Mouse (Mus musculus) heart, postnatal 25 days (tissue): ENCODE measurements around the gene Ifnar1. TPM values are rescaled to one million over a fixed set of nuclear protein-coding genes. Genes with fewer than 3 reads are reported as not detected.

ENCODE experiments used
- DNase-seq: peaks from one replicate; pipeline ENCODE4 v3.0.0; 2022; ENCODE audit warnings: low spot score
- intact Hi-C: fragments of 180-260 bp; cut with DNase I; formaldehyde crosslinking; loops from one replicate; pipeline ENCODE4 v1.15.1; 2025
- total RNA-seq, 2 experiments: library from RNA; stranded (reverse); gene quantifications; 2 replicates each; pipeline ENCODE4 v1.2.3; 2021

Ifnar1 gene
- total RNA-seq, 2 experiments from 2014 or later, result 30.5 to 39.7 TPM

DNA sequence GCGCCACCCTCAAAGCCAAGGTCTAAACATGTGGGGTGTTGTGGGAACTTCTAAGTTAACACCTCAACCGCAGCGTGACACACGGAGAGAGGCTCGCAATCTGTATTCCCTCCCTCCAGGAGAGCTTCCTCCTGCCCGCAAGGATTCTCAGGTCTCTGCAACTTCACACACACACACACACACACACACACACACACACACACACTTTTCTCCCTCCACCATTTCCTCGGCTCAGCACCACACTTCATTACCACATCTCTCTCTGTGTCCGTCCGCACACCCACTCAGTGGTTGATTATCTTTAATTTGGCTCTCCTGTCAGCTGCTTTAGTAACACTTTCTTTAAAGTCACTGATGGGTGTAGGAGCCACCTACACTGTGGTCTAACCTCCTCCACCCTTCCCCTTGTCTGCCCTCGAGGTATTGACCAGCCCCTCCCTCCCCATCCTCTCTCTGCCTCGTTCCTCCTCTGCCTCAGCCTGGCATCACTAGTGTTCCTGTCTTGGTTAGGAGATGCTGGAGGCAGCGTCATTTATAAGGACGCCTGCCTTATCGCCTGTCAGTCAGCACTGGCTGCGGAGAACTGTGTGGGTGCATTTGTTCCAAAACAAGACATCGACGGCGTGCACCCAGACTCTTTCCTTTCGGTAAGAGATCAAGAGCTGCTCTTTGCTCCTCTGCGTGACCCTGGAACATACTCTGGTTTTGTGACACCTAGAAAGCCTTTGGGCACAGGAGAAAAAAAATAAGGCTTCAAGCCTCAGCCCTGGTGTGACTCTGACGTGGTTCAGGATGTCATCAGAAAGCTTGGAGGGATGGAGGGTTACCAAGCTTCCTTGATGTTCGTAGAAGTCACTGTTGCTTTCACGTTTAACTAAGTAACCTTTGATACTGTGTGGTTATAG is 48.3 kb downstream of the Ifnar1 start:
- intact Hi-C loops, result no loop called here
- no peak for DNase-seq

DNA sequence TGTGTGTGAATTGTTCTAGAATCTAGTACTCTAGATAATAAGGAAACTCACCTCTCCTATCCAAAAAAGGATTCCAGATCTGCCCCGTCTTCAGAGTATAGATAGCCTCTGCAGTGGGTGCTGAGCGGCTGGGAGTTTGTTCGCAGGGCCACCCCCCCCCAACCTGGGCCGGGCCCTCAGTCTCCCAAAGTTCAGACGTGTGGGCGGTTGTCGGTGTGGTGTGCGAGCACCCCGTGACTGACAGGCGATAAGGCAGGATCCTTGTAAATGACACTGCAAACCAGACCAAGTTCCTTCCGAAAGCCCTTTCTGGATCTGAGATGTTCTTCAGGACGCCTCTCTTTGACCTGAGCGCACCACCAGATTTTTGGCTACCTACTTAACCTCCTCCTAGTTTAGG is 49.4 kb downstream of the Ifnar1 start:
- DNase-seq, result no peak
- intact Hi-C loops, result no loop called here

DNA sequence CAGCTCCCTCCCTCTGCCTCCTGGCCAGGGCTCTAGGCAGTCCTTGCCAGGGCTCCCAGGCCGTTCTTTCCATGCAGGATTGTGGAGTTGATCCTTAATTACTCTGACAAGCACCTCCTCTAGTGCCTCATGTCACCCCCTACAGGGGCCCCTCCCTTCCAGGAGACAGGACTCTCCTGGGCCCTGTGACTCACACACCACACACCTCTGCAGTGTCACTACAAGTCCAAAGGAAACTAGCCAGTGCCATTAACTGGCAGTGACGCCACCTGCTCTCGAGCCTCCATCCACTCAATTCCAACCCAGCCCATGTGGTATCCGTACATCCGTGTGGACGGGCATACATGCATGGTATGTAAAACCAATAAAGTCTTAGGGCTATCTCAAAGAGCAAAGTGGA is 49.9 kb downstream of the Ifnar1 start:
- DNase-seq, result no peak
- intact Hi-C loops, result no loop called here

DNA sequence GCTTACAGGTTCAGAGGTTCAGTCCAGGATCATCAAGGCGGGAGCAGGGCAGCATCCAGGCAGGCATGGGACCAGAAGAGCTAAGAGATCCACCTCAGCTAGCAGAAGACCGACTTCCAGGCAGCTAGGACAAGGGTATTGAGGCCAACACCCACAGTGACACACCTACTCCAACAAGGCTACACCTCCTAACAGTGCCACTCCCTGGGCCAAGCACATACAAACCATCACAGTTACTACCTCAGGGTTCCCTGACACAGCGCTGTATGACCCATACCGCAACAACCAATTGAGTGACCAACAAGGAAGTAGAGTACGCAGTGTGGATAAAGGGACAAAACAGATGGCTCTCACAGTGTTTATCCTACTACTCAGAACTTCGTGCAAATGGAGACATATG is 51.3 kb downstream of the Ifnar1 start:
- intact Hi-C loops, result no loop called here

DNA sequence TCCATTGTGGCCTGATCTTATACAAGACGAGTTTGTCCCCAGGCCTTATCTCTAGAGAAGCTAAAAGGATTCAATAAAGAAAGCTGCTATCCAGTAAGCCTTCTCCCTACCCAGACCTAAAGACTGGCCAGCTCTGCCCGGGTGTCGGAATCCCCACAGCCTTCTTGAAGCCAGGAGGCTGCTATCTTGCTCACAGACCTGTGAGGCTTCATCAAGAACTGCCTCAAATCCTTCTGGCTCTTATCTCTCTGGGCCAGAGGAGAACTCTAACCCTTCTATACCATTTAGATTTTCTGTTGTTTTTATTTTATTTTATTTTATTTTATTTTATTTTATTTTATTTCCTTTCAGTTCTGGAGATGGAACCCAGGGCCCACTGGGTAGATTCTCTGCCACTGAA is 52.0 kb downstream of the Ifnar1 start:
- intact Hi-C loops, result no loop called here
- no peak for DNase-seq

More for the DNA sequence above, 51.3 kb downstream of the Ifnar1 start:
- no peak for DNase-seq

DNA sequence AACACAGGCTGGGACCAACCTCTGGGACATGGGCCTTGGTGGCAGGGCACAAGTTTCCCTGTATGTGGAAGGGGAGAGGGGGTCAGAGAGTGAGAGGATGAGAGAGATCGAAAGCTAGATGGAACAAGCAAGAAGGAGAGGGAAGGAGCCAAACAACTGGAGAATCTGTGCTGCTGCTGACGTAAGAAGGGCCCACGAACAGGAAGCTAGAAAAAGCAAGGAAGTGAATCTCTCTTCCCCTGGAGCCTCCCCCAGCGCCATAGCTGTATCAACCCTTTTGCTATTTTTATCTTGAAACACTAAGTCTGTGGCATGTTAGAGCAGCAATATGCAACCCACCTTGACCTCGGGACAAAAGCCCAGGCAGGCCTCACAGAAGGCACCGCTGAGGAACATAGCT is 53.0 kb downstream of the Ifnar1 start:
- DNase-seq, result no peak
- intact Hi-C loops, result no loop called here

DNA sequence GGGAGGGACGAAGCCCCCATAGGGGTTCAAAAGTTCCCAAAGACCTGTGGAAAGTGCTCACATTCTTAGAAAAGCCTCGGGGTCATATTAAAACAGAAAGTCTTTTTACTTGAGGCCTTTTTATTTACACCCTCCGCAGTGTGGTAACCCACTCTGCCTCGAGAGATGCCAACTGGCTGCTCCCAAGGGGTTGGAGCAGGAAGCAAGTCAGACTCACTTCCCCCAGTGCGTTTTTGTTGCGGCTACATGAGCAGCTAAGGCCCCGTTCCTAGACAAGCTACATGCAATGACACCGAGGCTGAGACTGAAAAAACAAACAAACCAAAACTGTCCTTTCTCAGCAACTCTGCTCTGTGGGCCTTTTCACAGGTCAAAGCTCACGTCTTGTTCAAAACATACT is 53.5 kb downstream of the Ifnar1 start:
- DNase-seq, result no peak
- intact Hi-C loops, result no loop called here

DNA sequence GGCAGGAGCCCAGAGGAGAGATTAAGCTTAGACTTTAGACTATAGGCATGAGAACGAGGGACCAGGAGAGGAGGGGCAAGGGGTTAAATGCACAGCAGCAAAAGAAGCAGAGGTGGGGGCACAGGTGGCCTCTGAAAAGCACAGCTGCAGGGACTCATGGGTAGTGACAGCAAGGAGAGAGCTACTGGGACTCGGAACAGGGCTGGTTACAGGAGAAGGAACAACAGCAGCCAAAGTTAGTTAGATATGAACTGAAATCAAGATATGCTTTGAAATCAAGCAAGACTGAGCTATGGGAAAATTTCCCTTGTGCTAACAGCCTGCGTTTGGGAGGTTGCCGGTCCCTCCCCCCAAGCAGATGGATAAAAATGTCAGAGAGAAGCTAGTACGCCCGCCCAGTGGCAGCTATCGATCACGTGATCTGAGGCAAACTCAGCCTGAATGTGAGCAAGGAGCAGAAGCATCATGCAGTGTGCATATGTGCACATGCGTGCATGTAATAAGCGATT is 56.6 kb downstream of the Ifnar1 start:
- DNase-seq, result no peak

DNA sequence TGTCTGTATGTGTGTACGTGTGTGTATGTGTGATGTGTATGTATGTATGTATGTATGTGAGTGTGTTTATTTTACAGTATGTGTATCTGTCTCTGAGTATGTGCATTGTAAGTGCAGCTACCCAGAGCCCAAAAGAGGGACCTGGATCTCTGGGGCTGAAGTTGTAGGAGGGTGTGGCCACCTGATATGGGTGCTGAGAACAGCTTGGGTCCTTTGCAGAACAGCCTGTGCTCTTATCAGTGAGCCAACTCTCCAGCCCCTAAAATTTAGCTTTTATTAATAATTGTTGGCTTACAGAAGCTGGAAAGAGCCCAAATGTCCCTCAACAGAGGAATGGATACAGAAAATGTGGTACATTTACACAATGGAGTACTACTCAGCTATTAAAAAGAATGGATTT is 58.6 kb downstream of the Ifnar1 start:
- DNase-seq, result no peak
- intact Hi-C loops, result no loop called here

More for the DNA sequence above, 56.6 kb downstream of the Ifnar1 start:
- intact Hi-C loops, result no loop called here

DNA sequence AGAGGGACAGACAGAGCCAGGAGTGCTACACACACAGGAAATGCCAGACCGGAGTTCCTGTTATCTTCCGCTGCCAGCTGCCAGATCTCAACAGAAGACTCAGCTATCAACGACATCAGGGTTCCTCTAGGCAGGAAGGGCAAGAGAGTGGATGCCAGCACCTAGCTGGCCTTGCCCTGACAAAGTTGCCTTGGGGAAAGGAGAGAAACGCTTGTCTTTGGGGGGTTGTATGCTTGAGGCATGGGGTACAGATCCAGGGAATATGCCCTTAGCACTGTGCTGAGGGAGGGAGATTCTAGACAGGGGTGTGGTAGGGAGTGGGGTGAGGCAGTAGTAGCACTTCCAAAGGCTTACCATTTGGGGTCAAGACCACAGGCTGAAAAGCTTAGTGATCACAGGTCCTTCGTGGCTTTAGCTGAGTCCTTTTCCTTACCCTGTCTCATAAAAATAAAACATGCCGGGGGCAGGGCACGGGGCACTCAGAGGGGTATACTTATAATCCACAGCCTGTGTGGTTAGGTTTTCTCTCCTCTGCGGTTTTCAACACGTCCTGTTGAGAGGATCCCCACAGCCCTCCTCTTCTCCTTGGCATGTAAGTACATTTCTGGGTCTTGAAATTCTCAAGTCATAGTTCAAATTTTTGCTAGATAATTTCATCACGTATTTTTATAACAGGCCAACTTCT is 60.7 kb downstream of the Ifnar1 start:
- intact Hi-C loops, result loop anchor here (5.0 kb wide), 1 partner anchor 102 kb away; the partner anchor contains the start of genes Gart and Son
- no peak for DNase-seq

DNA sequence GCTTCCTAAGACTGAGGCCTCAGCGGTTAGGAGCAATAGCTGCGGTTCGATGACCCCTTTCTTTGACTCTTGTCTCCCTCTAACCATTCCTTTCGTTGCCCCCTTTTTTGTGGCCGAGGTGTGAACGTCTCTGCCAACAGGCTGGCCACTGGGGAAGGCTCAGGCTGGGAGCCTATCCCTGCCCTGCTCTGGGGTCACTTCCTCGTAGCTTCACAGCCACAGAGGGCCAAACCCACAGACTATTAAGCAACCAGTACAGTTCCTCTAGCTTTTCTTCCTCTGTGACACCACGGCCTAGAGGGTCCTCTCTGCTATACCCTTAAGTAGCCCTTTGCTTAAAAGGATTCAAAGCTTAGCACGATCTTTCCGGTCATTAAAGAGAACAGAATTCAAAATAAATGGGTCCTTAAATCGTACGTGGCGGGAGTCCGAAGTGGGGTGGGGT is 61.4 kb downstream of the Ifnar1 start:
- DNase-seq, result no peak
- intact Hi-C loops, result loop anchor here (5.0 kb wide), 1 partner anchor 101 kb away; the partner anchor contains the start of genes Gart and Son

DNA sequence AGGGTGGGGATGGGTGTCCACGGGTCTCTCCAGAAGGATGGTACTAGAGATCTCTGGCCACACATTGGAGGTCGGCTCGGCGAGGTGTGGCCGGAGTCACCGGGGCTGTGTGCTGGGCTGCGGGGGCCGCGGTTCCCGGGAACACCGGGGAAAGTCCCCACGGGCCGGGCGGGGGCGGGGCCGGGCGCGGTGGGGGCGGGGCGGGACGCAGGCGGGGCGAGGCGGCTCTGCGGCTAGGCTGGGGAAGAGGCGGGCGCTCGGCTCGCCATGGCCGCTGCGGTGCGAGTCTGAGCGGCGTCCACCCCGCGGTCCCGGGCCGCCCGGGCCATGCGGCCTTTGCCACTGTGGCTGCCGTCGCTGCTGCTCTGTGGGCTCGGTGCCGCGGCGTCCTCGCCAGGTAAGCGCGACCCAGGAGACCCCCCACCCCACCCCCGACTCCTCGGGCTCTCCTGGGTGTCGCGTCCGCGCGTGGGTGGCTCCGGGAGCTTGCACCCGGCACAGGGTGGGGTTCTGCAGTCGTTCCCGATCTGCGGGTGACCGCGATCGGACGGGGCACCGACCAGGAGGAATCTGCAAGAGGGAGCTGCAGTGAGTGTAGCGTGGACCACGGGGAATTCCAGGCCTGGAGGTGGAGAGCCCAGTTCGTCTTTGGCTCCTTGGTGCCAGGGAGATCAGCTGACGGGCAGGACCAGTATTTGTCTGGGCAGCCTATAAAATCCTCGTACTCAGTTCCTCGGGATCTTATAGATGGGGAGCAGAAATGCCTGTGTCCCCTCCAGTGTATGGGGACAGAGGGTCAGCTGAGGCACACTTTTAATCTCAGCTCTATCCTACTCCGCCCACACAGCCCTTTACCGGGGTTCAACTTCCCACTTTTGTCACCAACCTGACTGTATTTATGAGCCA is 62.1 kb downstream of the Ifnar1 start, which contains the start of gene Ifngr2:
Gene Ifngr2, plus strand, starts transcription at position 237 of the 906 bp plus-strand sequence.
- intact Hi-C loops, result loop anchor here (5.0 kb wide), 1 partner anchor 100 kb away; the partner anchor contains the start of genes Gart and Son
- peak; percentile 40 for DNase-seq

DNA sequence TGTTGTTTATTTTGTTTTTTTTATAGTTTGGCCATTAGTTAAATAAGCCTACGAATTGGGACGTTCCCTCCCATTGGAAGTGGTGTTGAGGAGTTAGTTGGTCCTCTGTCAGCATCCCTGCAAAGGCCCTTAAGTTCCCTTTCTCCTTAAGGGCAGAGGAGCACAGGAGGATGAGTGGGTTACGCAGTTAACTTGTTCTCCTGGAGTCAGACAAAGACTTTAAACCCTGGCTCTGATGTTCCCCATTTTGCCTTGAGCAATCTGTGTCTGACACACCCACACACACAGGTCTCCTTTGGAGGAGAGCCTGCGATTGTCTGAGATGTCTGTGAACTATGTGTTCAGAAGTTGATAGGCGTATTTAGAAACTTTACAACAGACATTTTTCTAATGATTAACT is 62.9 kb downstream of the Ifnar1 start:
- intact Hi-C loops, result loop anchor here (5.0 kb wide), 1 partner anchor 99 kb away; the partner anchor contains the start of genes Gart and Son
- no peak for DNase-seq

DNA sequence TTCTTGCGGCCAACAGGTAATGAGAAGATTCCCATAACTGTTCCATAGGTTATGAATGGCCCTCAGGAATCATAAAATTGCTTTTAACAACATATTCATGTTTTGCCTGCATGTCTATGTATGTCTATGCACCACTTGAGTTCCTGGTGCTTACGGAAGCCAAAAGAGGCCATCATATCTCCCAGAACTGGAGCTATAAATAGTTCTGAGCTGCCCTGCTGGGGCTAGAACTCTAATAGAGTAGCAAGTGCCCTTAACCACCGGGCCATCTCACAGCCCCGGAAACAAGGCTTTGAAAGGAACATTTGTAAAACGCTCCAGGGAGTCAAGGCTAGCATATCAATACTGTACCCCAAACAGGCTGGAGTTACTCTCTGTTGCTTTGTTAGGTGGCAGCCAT is 63.5 kb downstream of the Ifnar1 start:
- intact Hi-C loops, result loop anchor here (5.0 kb wide), 1 partner anchor 99 kb away; the partner anchor contains the start of genes Gart and Son
- no peak for DNase-seq

DNA sequence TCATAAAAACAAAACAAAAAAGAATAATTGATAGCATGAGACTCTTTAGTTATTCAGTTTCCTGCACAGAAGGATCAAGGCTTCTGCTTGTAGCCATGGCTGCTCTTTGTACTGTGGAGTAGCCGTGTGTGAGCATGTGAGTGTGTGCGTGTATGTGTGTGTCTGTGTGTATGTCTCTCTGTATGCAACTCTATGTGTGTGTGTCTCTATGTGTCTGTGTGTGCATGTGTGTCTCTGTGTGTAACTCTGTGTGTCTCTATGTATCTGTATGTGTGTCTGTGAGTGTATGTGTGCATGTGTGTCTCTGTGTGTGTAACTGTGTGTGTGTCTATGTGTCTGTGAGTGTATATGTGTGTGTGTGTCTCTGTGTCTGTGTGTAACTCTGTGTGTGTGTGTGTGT is 64.0 kb downstream of the Ifnar1 start:
- intact Hi-C loops, result loop anchor here (5.0 kb wide), 1 partner anchor 98 kb away; the partner anchor contains the start of genes Gart and Son
- DNase-seq, result no peak

DNA sequence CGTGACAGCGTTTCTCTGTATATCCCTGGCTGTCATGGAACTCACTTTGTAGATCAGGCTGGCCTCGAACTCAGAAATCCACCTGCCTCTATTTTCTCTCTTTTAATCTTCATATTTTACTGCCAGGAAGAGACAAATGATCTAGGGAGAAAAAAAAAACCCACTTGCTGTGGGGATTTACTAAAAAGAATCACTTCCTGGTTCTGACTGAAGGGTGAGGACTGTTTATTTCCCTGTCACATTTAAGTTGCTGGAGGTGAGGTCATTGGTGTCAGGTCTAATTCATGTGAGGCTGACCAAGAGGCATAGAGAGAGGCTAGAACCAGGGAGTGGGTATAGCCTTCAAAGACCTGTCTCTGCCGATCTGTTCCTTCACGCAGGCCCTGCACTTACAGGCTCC is 64.6 kb downstream of the Ifnar1 start:
- intact Hi-C loops, result loop anchor here (5.0 kb wide), 1 partner anchor 98 kb away; the partner anchor contains the start of genes Gart and Son

DNA sequence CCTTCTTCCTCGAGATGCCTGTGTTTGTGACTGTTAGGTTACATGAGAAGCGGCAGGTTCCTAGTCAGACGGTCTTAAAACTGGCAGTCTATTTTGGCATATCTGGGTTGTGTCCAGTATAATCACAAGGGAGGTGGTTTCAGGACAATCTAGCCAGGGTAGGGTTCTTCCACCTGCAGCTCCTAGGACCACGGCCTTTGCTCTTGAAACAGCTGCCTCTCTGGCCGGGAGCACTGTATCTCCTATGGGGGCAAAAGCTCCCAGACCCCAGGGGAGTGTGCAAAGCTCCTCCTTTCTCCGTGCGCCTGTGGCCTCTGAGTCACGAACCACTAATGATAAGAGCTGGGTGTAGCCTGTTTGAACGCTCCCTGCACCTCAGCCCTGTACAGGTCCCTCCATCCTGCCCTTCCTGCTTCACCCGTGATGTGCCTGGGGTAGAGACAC is 66.1 kb downstream of the Ifnar1 start:
- no peak for DNase-seq

More for the DNA sequence above, 64.6 kb downstream of the Ifnar1 start:
- no peak for DNase-seq

DNA sequence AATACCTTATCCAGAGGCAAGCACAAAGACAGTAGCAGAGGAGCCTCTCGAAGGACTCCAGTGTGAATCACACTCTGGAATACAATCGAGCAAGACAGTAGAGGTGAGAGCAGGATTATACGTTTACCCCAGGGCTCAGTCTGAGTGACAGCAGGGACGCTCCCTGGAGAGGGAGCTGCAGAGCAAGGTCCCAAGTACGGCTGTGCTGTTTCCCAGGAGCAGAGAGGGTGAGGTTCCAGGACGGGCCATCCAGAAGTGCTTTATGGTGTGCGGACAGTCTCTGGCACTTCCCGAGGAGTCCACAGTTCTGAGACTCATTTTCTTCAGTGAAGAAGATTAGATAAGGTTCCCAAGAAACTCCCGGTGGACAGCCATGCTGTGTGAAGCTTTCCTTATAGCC is 67.0 kb downstream of the Ifnar1 start:
- intact Hi-C loops, result no loop called here
- DNase-seq, result no peak

More for the DNA sequence above, 66.1 kb downstream of the Ifnar1 start:
- intact Hi-C loops, result no loop called here

DNA sequence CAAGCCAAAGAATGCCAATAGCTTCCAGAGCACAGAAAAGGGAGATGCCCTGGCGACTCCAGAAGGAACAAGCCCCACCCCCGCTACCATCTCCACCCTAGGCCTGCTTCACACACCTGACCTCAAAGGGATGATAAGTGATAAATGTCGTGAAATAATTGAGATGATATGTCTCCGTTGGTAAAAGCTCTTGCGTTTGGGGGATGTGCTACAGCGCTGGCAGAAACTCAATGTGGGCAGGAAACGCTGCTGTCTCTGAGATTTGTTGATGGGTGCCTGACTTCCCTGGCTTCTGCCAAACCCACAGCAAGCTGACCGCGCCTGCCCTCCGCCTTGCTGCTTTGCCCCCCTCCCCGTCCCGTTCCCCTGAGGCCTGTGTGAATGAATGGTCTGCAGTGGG is 68.6 kb downstream of the Ifnar1 start:
- intact Hi-C loops, result no loop called here
- no peak for DNase-seq
